Mouse (Mus musculus): Measurements from ENCODE around the gene Muc16.

GRCm38 (mm10) chr9:18478168-18478567 is 196.2 kb downstream of the Muc16 start, which contains the start of the genes Zfp558 and Mbd3l1:
- no peak for TF ChIP-seq CTCF (IDR thresholded peaks at IDR 0.05; ENCODE audit: low read depth, low read length)
- no peak for TF ChIP-seq TAL1 (conservative IDR thresholded peaks at IDR 0.05; ENCODE audit: low read depth, low read length)
- no peak for TF ChIP-seq GATA1 (IDR thresholded peaks at IDR 0.05; ENCODE audit: borderline replicate concordance, low read length)
- TF ChIP-seq POLR2AphosphoS5 (IDR thresholded peaks at IDR 0.05; ENCODE audit: insufficient replicate concordance, low read depth, low read length) = no peak
- no peak for TF ChIP-seq GATA2 (IDR thresholded peaks at IDR 0.05; ENCODE audit: borderline replicate concordance, low read depth, low read length)
